Mouse (Mus musculus): ENCODE measurements around the gene Gm43191. TPM values are rescaled to one million over a fixed set of nuclear protein-coding genes. Genes with fewer than 3 reads are reported as not detected.

Gene Gm43191
- polyA plus RNA-seq, 2 experiments = not detected

DNA sequence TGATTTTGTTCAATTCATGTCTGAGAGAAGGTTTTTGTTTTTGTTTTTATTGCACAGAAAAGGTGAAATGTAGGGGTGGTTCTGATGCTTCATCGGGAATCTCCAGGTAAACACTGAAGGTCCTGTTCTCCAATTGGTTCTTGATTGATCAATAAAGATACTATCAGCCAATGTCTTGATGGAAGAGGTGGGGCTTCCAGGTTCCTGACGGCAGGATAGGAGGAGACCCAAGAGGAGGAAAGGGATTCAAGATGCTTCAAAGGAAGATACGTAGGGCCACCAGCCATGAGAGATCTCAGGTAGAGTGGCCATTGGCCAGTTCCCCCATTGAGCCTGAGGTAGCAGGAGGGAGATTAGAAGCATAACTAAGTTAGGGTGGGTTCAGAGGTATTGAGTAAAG lies 37.9 kb upstream of the Gm43191 start:
- H3K4me2 ChIP-seq (replicated peaks; ENCODE audit: low read depth, low read length, severe bottlenecking) = no peak overlapping the region
- H3K4me3 ChIP-seq (replicated peaks; ENCODE audit: low read length) = no peak overlapping the region
- no peak overlapping the region for H3K9ac ChIP-seq (ENCODE audit: low read depth, low read length, severe bottlenecking)
- no peak for TF ChIP-seq POLR2A (IDR thresholded peaks at IDR 0.05; ENCODE audit: borderline replicate concordance, extremely low read depth, insufficient read depth, insufficient read length)
- DNase-seq (ENCODE audit: low spot score) = no peak
- H3K4me1 ChIP-seq (ENCODE audit: control insufficient read depth, insufficient read depth, low read length) = no peaks in the 10 kb centered on the region
- H3K27me3 ChIP-seq (ENCODE audit: control insufficient read depth, insufficient read depth, low read length) = no peaks in the 10 kb centered on the region
- no peak for ATAC-seq (ENCODE audit: low FRiP score, low read depth)
- no peaks in the 10 kb centered on the region for H3K36me3 ChIP-seq (ENCODE audit: control insufficient read depth, insufficient read depth, low read length)
- H3K9me3 ChIP-seq (ENCODE audit: control insufficient read depth, low read length) = no peaks in the 10 kb centered on the region
- 62% methylated on average over 3 of the region's 3 CpGs for WGBS
- H3K27ac ChIP-seq (replicated peaks; ENCODE audit: low read depth, low read length) = no peak overlapping the region

DNA sequence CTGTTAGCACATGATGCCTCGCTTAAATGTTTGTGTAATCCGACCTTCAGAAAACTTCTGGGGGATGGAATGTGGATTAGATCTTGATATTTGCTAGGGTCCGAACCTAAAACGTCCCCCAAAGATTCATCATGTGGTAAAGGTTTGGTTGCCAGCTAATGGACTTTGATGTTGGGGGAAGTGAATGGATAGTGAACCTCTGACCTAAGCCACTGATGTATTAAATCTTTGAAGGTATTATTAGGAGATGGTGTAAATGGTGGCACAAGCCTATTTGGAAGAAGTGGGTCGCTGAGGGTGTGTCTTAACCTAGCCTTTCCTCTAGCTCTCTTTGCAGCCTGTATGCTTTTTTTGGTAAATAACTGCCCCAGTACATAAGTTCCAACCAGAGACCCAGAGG lies 32.0 kb upstream of the Gm43191 start:
- Histone ChIP-seq H3K27ac (replicated peaks; ENCODE audit: low read depth, low read length) (no peak overlapping the region), H3K4me2 (replicated peaks; ENCODE audit: low read depth, low read length, severe bottlenecking) (peak overlapping the region; percentile 70), H3K9me3 (ENCODE audit: control insufficient read depth, low read length) (no peaks in the 10 kb centered on the region), H3K4me1 (ENCODE audit: control insufficient read depth, insufficient read depth, low read length) (peaks cover 10% of the 10 kb centered on the region), H3K9ac (ENCODE audit: low read depth, low read length, severe bottlenecking) (no peak overlapping the region), H3K36me3 (ENCODE audit: control insufficient read depth, insufficient read depth, low read length) (no peaks in the 10 kb centered on the region), H3K4me3 (replicated peaks; ENCODE audit: low read length) (peak overlapping the region; percentile 96), H3K27me3 (ENCODE audit: control insufficient read depth, insufficient read depth, low read length) (no peaks in the 10 kb centered on the region)
- TF ChIP-seq POLR2A (IDR thresholded peaks at IDR 0.05; ENCODE audit: borderline replicate concordance, extremely low read depth, insufficient read depth, insufficient read length) = no peak
- ATAC-seq (ENCODE audit: low FRiP score, low read depth) = no peak
- WGBS = 23% methylated on average over 5 of the region's 5 CpGs
- DNase-seq (ENCODE audit: low spot score) = no peak

DNA sequence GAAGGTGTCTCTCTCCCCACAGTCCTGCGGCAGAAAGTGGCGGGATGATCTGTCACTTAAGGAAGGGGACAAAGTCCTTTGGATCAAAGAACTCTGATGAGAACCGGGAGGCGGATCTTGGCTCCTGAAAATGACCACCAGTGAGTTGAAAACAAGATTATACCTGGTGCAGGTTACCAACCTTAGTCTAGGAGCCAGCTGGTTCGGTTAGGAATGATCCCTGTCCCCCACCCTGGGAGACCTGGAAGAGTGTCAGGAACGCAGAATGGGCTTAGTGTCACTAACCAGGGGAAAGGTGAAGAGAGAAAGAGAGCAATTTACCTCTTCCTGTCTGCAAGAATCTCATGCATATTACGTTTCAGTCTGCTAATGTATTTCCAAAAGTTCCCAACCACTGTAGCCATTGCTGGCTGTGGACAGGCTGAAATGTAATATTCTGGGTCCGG lies 31.4 kb upstream of the Gm43191 start, which contains the start of gene Slc35a3:
TSS of gene Slc35a3 (minus strand) at position 396 of the 446 bp plus-strand sequence.
- peak within 1 kb of the TSS; percentile 96 for H3K4me3 ChIP-seq (replicated peaks; ENCODE audit: low read length)
- peak; percentile 31; the same call in 1 of the 2 replicates for ATAC-seq (ENCODE audit: low FRiP score, low read depth)
- H3K27me3 ChIP-seq (ENCODE audit: control insufficient read depth, insufficient read depth, low read length) = no peaks in the 10 kb centered on the region
- peak within 1 kb of the TSS; percentile 95 for H3K9ac ChIP-seq (ENCODE audit: low read depth, low read length, severe bottlenecking)
- 3% methylated on average over 8 of the region's 8 CpGs for WGBS
- H3K36me3 ChIP-seq (ENCODE audit: control insufficient read depth, insufficient read depth, low read length) = no peaks in the 10 kb centered on the region
- peaks cover 10% of the 10 kb centered on the region for H3K4me1 ChIP-seq (ENCODE audit: control insufficient read depth, insufficient read depth, low read length)
- DNase-seq (ENCODE audit: low spot score) = peak; percentile 7
- no peaks in the 10 kb centered on the region for H3K9me3 ChIP-seq (ENCODE audit: control insufficient read depth, low read length)
- no peak for TF ChIP-seq POLR2A (IDR thresholded peaks at IDR 0.05; ENCODE audit: borderline replicate concordance, extremely low read depth, insufficient read depth, insufficient read length)
- peak within 1 kb of the TSS; percentile 70 for H3K4me2 ChIP-seq (replicated peaks; ENCODE audit: low read depth, low read length, severe bottlenecking)
- H3K27ac ChIP-seq (replicated peaks; ENCODE audit: low read depth, low read length) = peak within 1 kb of the TSS; percentile 82

DNA sequence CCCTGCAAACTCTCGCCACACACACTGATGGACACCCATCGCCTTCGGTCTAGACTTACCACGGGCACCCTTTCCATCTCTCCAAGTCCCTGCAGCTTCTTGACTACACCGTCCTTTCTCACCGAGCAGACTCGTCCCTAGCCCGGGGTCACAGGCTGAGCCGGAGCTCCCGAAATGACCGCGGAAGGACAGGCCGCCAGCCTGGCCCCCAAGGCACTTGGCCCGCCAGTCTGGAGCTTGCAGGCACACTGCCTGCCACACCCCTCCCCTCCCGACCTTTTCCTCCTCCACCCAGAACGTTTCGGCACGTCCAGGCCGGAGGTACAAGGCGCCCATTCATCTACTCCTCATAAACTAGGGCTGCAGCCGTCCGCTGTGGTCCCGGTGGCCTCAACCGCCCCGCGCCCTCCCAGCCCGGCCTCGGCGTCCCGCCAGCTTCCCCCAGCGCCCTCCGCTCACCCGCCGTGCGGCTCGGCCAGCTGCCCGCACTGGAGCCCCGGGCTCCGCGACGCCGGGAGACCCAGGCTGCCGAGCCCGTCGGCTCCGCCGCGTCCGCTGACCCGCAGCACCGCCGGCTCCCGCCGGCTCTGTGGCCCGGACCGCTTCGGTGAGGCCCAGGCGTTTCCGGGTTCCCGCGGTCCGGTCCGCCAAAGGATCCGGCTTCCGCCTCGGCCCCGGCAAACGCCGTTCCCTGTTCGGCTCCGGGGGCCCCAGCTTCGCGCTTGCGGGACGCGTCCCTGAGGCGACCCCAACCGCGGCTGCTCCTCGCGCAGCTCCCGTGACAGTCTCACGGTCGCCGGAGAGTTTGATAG lies 30.8 kb upstream of the Gm43191 start:
- no peak; the same call in 1 of the 2 replicates for TF ChIP-seq POLR2A (IDR thresholded peaks at IDR 0.05; ENCODE audit: borderline replicate concordance, extremely low read depth, insufficient read depth, insufficient read length)
- Histone ChIP-seq H3K4me3 (replicated peaks; ENCODE audit: low read length) (peak overlapping the region; percentile 96), H3K4me2 (replicated peaks; ENCODE audit: low read depth, low read length, severe bottlenecking) (peak overlapping the region; percentile 70), H3K9me3 (ENCODE audit: control insufficient read depth, low read length) (no peaks in the 10 kb centered on the region), H3K27ac (replicated peaks; ENCODE audit: low read depth, low read length) (peak overlapping the region; percentile 82), H3K27me3 (ENCODE audit: control insufficient read depth, insufficient read depth, low read length) (no peaks in the 10 kb centered on the region), H3K4me1 (ENCODE audit: control insufficient read depth, insufficient read depth, low read length) (peaks cover 10% of the 10 kb centered on the region), H3K9ac (ENCODE audit: low read depth, low read length, severe bottlenecking) (peak overlapping the region; percentile 95), H3K36me3 (ENCODE audit: control insufficient read depth, insufficient read depth, low read length) (peaks cover 2% of the 10 kb centered on the region; the same call in 1 of the 2 replicates)
- ATAC-seq (ENCODE audit: low FRiP score, low read depth) = peak; percentile 91
- peak; percentile 65 for DNase-seq (ENCODE audit: low spot score)
- under 1% methylated on average over 65 of the region's 85 CpGs for WGBS

DNA sequence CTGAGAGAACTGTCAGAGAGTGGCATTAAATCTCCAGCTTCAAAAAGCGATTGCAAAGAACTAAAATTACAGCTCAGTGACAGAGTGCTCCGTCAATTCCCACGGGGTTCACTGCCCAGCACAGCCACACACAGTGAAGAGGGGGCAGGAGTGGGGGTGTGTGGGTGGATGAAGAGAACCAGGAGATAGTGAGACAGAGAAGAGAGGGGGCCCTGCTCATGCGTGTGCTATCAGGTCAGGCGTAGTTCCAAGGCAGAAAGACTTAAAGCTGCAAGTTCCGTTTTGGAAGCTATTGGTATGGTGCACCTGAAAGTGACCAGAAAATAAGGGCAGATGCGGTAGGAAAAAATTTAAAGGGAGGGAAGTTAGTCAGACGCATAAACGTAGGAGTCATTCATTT lies 29.9 kb upstream of the Gm43191 start:
- Histone ChIP-seq H3K4me1 (ENCODE audit: control insufficient read depth, insufficient read depth, low read length) (peaks cover 10% of the 10 kb centered on the region), H3K4me2 (replicated peaks; ENCODE audit: low read depth, low read length, severe bottlenecking) (peak overlapping the region; percentile 70), H3K27ac (replicated peaks; ENCODE audit: low read depth, low read length) (no peak overlapping the region), H3K9me3 (ENCODE audit: control insufficient read depth, low read length) (no peaks in the 10 kb centered on the region), H3K27me3 (ENCODE audit: control insufficient read depth, insufficient read depth, low read length) (no peaks in the 10 kb centered on the region), H3K4me3 (replicated peaks; ENCODE audit: low read length) (peak overlapping the region; percentile 96), H3K36me3 (ENCODE audit: control insufficient read depth, insufficient read depth, low read length) (peaks cover 9% of the 10 kb centered on the region; the same call in 1 of the 2 replicates), H3K9ac (ENCODE audit: low read depth, low read length, severe bottlenecking) (peak overlapping the region; percentile 95; the same call in 1 of the 2 replicates)
- ATAC-seq (ENCODE audit: low FRiP score, low read depth) (no peak), DNase-seq (ENCODE audit: low spot score) (no peak)
- 45% methylated on average over 9 of the region's 9 CpGs for WGBS
- no peak for TF ChIP-seq POLR2A (IDR thresholded peaks at IDR 0.05; ENCODE audit: borderline replicate concordance, extremely low read depth, insufficient read depth, insufficient read length)
